Mouse (Mus musculus) heart, adult 11 months (tissue): Measurements from ENCODE around the gene Fbf1.

Experiments used
- DNase-seq: peaks from one replicate; pipeline ENCODE4 v3.0.0; 2022

Fbf1 gene

DNA sequence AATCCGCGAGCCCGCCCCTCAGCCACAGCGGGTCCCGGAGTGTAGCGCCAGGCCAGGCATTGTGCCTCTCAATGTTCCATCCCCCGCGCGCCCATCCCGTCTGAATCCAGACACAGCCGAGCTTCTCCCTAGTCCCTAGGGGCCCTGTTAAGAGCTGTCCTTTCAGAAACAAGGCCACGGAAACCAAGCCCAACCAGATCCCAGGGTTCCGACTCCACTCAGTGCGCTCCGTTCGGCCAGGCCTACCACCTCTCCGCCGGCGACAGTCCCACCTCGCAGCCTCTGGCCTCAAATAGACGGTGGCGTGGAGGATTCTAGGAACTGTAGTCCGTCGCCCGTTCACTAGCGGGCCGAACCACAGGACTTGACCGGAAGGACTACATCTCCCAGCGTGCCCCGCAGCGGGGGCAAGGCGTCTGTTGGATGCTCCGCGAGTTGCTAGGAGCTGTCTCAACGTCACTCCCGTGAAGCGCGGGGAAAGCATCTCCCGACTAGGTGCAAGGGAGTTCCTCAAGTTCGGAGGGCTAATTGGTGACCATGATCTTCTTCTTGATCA lies at the start of gene Fbf1:
TSS of gene Fbf1 (minus strand) at position 283 of the 556 bp plus-strand sequence.
- DNase-seq: peak; percentile 100

- no peak for DNase-seq
These were observed 48.6 kb upstream of the Fbf1 start for GRCm38 (mm10) chr11:116216549-116216948.

- no peak for DNase-seq
These were observed 48.0 kb upstream of the Fbf1 start for GRCm38 (mm10) chr11:116215991-116216390.

GRCm38 (mm10) chr11:116215181-116215580 lies 47.2 kb upstream of the Fbf1 start:
- DNase-seq: no peak

DNA sequence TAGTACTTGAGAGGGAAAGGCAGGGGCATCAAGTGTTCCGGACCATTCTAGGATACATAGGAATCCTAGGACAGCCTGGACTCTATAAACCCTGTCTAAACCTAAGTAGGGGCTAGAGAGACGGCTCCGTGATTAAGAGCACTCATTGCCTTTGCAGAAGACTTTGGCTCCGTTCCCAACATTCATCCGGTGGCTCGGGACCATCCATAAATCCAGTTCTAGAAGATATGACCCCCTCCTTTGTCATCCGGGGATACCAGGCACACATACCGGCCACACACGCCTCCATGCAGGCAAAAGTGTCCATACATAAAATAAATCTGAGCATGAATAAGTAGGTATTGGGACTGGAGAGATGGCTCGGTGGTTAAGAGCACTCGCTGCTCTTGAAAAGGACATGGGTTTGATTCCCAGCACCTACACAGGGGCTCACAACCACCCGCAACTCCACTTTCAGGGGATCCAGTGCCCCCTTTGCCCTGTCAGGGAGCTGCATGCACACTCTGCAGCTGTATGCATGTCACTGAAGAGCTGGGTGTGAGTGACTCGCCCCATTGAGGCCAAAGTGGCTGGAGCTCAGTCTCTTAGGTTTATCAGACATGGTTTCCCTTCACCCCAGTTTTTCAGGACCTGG lies 46.0 kb upstream of the Fbf1 start:
- no peak for DNase-seq

DNA sequence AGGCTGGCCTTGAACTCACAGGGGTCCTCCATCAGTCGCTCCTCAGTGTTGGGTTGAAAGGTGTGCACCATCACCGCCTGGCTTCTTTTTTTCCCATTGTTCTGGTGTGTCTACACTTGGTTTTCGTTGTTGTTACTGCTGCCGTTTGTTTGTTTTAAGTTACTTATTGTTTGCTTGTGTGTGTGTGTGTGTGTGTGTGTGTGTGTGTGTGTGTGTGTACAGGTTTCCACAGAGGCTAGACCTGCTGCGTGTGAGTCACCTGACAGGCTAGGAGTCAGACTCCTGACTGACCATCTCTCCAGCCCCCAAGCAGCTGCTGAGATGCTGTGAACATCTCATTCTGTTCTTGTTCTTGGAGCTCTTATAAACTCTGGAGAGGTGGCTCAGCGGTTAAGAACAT lies 44.9 kb upstream of the Fbf1 start:
- no peak for DNase-seq

GRCm38 (mm10) chr11:116210696-116211095 lies 42.7 kb upstream of the Fbf1 start:
- DNase-seq: no peak

GRCm38 (mm10) chr11:116209257-116209656 lies 41.3 kb upstream of the Fbf1 start:
- DNase-seq: no peak

GRCm38 (mm10) chr11:116208660-116209059 lies 40.7 kb upstream of the Fbf1 start:
- DNase-seq: no peak

- no peak for DNase-seq
These were observed 38.7 kb upstream of the Fbf1 start for GRCm38 (mm10) chr11:116206678-116207077.

DNA sequence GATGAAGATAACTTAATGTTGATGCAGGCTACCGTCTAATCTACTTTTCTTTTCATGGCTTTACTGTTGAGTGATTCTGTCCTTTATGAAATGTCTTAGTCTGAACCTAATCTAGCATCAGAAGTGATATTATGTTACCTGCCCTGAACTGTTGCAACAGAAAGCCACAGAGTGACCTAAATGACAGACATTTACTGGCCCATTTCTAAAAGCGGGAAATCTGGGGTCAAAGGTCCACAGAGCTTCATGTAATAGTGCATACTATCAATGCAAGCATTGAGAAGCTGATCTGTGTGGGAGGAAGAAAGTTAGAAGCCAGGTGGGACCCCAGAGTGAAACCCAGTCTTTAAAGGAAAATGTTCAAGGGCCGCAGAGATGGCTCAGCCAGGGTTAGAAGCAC lies 35.2 kb upstream of the Fbf1 start:
- no peak for DNase-seq

- DNase-seq: no peak
These were observed 33.2 kb upstream of the Fbf1 start for GRCm38 (mm10) chr11:116201151-116201550.

DNA sequence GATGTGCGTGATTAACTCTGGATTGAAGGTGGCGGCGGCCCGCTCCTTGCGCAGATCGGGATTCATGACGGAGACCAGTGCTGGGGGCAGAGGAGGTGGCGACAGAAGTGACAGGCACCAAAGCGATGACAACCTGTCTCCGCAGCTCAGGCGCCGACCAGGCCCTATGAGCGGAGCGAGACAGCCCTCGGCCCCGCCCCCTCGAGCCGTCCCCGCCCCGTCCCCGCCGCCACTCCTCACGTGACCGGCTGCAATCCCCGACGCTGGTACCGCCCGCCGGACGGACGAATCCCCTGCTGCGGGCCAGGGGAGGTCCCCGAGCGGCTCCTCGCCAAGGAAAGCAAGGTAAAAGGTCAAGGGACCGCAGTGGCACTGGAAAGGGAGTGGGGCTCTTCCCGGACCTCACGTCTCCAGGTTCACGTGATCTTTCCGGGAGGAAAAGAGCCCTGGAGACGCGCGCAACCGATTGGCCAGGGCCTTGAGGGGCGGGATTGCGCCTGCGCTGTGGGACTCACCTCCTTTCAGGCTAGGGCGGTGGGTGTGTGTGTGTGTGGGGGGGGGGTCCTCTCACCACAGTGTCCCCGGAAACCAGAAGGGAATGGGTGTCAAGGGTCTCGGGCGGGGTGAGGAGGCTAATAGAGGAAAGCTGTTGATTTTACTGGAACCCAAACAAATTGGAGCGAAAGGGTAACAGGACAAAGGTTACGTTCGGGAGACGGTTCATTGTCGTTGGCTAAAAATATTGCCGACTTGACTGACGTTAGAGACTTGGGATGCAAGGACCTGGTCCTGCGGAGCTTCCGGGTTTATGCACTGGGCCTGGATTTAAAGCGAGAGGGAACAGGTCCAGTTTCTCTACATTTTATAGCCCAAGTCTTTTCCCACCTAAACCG lies 30.9 kb upstream of the Fbf1 start, which contains the start of the genes Ten1 and Acox1:
TSS of gene Ten1 (plus strand) at position 217 of the 893 bp plus-strand sequence.
TSS of gene Acox1 (minus strand) at position 407 of the 893 bp plus-strand sequence.
- DNase-seq: peak; percentile 100

GRCm38 (mm10) chr11:116198132-116198531 lies 30.2 kb upstream of the Fbf1 start:
- no peak for DNase-seq

DNA sequence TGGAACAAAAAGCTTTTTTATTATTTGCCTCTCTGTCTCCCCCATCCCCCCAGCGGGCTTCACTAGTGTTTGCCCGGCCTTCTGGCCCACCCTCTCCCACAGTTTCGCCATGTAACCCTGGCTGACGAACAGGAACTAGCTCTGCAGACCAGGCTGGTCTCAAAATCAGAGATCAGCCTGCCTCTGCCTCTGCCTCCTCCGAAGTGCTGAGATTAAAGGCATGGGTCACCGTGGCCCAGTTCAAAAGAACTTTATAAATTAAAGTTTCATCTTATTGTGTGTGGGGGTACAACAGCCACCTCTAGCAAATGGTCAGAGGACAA lies 29.6 kb upstream of the Fbf1 start:
- no peak for DNase-seq

DNA sequence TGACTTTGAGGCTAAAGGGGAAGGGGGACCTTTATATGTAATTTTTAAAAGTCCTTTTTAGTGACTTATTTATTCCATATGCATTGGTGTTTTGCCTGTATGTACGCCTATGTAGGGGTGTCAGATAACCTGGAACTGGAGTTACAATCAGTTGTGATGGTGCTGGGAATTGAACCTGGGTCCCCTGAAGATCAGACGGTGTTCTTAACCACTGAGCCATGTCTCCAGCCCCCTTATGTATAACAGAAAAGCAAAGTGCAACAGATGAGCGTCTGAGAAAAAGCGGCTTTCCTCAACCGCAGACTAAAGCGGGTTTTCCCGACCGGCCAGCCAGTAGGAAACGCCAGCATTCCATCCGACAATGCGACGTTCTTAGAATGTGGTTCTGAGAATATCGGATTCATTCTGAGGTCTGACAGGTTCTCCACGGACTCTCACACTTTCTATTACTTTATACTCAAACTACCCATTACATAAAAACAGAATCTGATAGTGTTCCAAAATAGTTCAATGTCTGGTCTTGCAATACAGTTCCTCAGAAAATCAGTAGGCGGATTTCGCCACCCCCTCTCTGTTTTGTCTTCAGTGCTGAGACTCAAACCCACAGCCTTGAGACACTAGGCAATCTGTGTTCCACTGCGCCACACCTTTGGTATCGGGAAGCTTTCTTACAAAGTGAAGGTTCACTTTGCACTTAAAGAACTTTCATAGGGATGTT lies 29.1 kb upstream of the Fbf1 start:
- no peak for DNase-seq

GRCm38 (mm10) chr11:116196336-116196735 lies 28.4 kb upstream of the Fbf1 start:
- DNase-seq: no peak

- no peak for DNase-seq
These were observed 27.3 kb upstream of the Fbf1 start for GRCm38 (mm10) chr11:116195252-116195651.

DNA sequence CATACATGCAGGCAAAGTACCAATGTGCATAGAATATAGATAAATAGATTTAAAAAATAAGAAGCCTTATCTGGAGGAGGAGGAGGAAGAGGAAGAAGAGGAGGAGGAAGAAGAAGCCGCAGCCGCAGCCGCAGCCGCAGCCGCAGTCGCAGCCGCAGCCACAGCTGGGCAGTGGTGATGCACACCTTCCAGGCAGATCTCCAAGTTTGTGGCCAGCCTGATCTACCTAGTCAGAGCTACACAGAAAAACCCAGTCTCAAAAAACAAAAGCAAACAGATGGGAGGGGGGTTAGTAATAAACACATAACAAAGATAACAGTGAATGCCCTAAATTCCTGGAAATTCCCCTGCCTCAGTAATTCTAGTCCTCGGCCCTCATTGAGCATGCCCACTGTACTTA lies 26.7 kb upstream of the Fbf1 start:
- no peak for DNase-seq

DNA sequence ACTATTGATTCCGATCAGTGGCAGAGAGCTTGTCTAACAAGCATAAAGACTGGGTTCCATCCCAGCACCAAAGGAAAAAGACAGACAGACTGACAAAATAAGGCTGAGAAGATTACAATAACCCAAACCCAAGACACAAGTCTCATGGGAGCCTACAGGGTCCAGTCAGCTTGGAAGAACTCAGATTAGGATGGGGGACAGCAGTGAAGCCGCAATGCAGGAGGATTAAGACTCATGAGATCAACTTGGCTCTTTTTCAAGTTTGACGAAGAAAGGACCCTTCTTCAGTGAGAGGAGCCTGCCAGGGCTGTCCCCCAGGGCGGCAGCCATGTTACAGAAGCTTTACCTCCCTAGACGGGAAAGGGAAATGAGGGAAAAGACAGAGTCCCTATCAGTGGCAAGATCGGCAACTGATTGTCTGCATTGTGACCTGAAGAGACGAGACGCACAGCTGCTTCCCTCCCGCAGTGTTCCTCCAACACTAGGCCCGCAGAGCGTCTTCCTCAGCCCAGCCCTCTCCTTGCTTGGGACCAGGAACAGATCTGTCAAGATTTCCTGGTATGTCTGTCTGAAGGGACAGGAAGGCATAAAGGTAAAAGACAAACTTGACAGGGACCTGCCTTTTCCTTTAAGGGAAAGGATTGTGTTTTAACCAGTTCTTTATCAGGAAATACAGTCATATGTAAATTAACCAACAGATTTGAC lies 19.4 kb upstream of the Fbf1 start:
- no peak for DNase-seq

DNA sequence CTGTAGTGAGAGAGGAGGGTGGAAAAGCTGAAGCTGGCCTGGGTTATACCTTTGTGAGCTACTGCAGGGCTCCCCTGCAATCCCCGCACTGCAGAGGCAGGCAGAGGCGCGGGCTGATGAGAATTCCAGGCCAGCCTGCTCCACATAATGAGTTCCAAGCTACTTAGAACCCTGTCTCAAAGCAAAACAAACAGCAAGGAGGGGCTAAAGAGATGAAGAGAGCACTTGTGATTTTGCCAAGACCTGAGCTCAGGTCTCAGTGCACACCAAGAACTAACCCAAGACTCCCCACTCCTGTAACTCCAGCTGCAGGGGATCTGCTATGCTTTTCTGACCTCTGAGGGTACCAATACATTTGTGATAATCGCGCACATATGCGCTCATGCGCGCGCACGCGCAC lies 18.4 kb upstream of the Fbf1 start:
- no peak for DNase-seq

GRCm38 (mm10) chr11:116185836-116186235 lies 17.9 kb upstream of the Fbf1 start:
- no peak for DNase-seq
